ENCODE assay signal across 8 mouse cellular contexts in the genomic region with DNA sequence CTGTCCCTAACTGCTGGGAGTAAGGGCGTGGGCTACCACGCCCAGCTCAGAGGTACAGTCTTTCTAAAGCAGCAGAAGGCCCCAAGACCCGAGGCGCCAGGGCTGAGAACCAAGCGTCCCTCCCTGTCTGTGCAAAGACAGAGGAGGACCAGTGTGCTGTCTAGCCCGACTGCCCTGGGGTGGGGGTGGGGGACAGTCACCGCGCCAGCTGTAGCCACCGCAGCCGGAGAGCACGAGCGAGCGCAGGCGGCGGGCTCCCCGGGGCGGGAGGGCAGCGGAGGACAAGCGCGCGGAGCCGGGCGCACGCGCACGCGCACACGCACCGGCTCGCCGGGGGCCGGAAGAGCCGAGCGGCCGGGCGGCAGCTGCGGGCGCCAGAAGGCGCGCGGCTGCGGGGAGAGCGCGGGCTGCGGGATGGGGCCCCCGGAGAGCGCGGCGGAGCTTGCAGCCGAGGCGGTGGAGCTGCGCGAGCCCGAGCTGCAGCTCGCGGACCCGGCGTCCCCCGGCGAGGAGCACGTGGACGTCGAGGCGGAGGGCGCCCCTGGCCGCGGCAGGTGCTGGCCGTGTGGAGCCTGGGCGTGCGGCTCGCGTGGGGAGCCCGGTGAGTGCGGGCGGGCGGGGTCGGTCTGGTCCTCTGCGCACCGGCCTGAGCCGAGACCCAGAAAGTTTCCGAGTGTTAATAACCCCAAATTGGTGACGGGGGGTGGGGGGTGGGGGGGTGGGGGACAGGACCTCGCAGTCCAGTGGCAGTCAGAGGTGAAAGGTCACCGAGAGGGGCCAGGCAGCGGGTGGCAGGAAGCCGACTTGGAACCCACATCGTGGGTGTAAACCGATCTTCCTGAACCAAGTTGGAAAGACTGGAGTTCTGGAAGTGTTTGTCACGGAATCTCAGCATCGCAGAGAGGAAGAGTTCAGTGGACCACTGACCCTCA. TPM values are rescaled to one million over a fixed set of nuclear protein-coding genes. Genes with fewer than 3 reads are reported as not detected.
DNase-seq lines count a peak whose midpoint lies in the region; ATAC-seq and TF ChIP-seq lines count a peak whose summit lies in the region.

A gene (plus strand): TSS at position 280 of the 932 bp plus-strand sequence.

- peak; percentile 75 for ATAC-seq in limb, embryonic 12.5 days (ENCODE audit: insufficient number of reproducible peaks, insufficient read depth, low FRiP score, low TSS enrichment, low read depth)
- peak; percentile 97 for ATAC-seq in midbrain, embryonic 13.5 days

- H3K9me3 ChIP-seq in limb, embryonic 12.5 days = no peaks in the 10 kb centered on the region
- no peaks in the 10 kb centered on the region for H3K9me3 ChIP-seq in midbrain, embryonic 13.5 days

- no peak for TF ChIP-seq CTCF in cortical plate, adult 2 months (IDR thresholded peaks at IDR 0.05; ENCODE audit: extremely low read depth, insufficient read depth, low read length)

- H3K27ac ChIP-seq in cortical plate, adult 2 months (ENCODE audit: insufficient read depth, low read length) = peak within 1 kb of the TSS; percentile 23; the same call in 1 of the 2 replicates
- no peak within 1 kb of the TSS for H3K27ac ChIP-seq in limb, embryonic 12.5 days
- peak within 1 kb of the TSS; percentile 60; the same call in 1 of the 2 replicates for H3K27ac ChIP-seq in midbrain, embryonic 13.5 days

- peak; percentile 31 to 37 for DNase-seq in urinary bladder, adult 18-20 months (ENCODE audit: low spot score in 2 of 2)
- DNase-seq in urinary bladder, postnatal 10 days (ENCODE audit: low spot score) = no peak
- peak; percentile 74 for DNase-seq in gastrocnemius, postnatal 10 days
- peak; percentile 85 for DNase-seq in induced T-regulatory cell, adult 2 months (ENCODE audit: low read depth)
- DNase-seq in spleen, postnatal 10 days (ENCODE audit: low spot score in 2 of 2) = peak; percentile 34 to 68

- peak within 1 kb of the TSS; percentile 63 for H3K9ac ChIP-seq in limb, embryonic 12.5 days (replicated peaks)
- H3K9ac ChIP-seq in midbrain, embryonic 13.5 days (replicated peaks) = peak within 1 kb of the TSS; percentile 81

- WGBS in limb, embryonic 12.5 days = under 1% methylated on average over 86 of the region's 90 CpGs
- WGBS in midbrain, embryonic 13.5 days = under 1% methylated on average over 84 of the region's 90 CpGs

- H3K4me1 ChIP-seq in cortical plate, adult 2 months (ENCODE audit: control insufficient read depth, insufficient read depth, low read length) = no peaks in the 10 kb centered on the region
- H3K4me1 ChIP-seq in limb, embryonic 12.5 days (replicated peaks) = peaks cover 9% of the 10 kb centered on the region; the same call in 1 of the 2 replicates
- H3K4me1 ChIP-seq in midbrain, embryonic 13.5 days (replicated peaks) = peaks cover 9% of the 10 kb centered on the region

- no peaks in the 10 kb centered on the region for H3K36me3 ChIP-seq in limb, embryonic 12.5 days
- H3K36me3 ChIP-seq in midbrain, embryonic 13.5 days = no peaks in the 10 kb centered on the region

- H3K4me2 ChIP-seq in limb, embryonic 12.5 days = peak within 1 kb of the TSS; percentile 92
- peak within 1 kb of the TSS; percentile 77 for H3K4me2 ChIP-seq in midbrain, embryonic 13.5 days (replicated peaks)

- H3K4me3 ChIP-seq in cortical plate, adult 2 months (ENCODE audit: insufficient read depth, low read length) = peak within 1 kb of the TSS; percentile 56
- H3K4me3 ChIP-seq in limb, embryonic 12.5 days (replicated peaks) = peak within 1 kb of the TSS; percentile 70
- peak within 1 kb of the TSS; percentile 71 for H3K4me3 ChIP-seq in midbrain, embryonic 13.5 days (replicated peaks)

- H3K27me3 ChIP-seq in limb, embryonic 12.5 days = peaks cover 4% of the 10 kb centered on the region
- no peaks in the 10 kb centered on the region; the same call in 1 of the 2 replicates for H3K27me3 ChIP-seq in midbrain, embryonic 13.5 days

- TF ChIP-seq POLR2A in cortical plate, adult 2 months (IDR thresholded peaks at IDR 0.05; ENCODE audit: extremely low read depth, insufficient read depth, low read length) = no peak

RNA-seq across cellular contexts. Expression of the gene that starts here (rescaled TPM):
- polyA plus RNA-seq in cortical plate, adult 2 months (2012; rRNA removed) = 1.6 and 1.8 TPM in 2 replicates
- total RNA-seq in gastrocnemius, postnatal 10 days (2021) = 1 to 10 TPM; 1.7 to 2.3 TPM
- polyA plus RNA-seq in limb, embryonic 12.5 days (2016; fragmentation: Nextera tagmentation; extraction: Ambion mirVana) = 2.4 and 2.6 TPM in 2 replicates
- 1.7 and 1.9 TPM in 2 replicates for polyA plus RNA-seq in midbrain, embryonic 13.5 days (2015; fragmentation: Nextera tagmentation; extraction: Ambion mirVana)
